Mouse (Mus musculus) spleen, postnatal 10 days (tissue): ENCODE data around the gene Mapkapk2.

ENCODE experiments used
- DNase-seq, 2 experiments: peaks; one replicate each; pipeline ENCODE4 v3.0.0; 2021 to 2022; ENCODE audit warnings: low spot score in 2 of 2

Gene Mapkapk2

DNA sequence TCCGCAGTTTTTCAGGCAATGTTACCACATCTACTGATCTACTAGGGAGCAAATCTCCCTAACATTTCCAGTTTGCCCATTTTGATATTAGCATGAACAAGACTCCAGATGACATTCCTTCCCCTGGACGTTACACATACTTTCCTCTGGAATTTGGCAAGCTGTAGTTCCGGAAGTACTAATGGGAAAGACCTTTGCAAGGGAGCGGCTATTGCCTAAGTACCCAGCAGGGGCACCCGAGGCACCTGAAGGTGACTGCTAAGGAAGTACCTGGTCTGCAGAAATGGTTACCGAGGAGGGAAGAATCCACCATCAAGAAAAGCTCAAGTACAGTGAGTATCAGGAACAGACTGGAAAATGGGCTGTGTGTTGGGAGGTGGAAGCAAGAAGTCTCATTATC, 14.9 kb upstream of the Mapkapk2 start:
- no peak for DNase-seq

DNA sequence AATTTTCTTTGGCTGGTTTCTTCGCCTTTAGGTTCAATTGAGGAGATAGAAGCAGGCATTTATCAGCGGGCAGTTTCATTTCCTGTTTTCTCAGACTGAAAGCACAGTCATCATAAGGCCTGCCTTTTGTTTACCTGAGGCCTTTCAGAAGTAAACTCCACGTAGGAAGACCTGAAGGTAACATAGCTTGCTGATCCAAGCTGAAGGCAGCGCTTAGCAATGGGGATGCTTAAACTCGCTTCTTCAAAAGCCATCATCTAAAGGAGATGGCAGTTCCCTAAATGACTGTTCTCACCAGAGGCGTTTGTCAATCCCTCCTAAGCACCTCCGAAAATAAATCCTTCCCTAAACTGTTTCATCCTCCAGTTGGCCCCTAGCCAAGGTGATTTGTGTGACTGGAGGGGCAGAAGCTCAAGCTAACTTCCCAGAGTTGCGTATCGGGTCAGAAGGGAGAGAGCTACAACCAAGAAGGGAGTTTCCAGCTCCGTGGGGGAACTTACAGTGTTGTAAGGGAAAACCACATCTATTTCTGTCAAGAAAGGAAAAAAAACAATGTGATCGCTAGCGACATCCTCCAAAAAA, 13.0 kb upstream of the Mapkapk2 start:
- peak in 1 of 2 experiments; percentile 45 for DNase-seq

- no peak for DNase-seq
These were observed 10.1 kb upstream of the Mapkapk2 start for GRCm38 (mm10) chr1:131107575-131108308.

GRCm38 (mm10) chr1:131103776-131104424, 6.3 kb upstream of the Mapkapk2 start:
- no peak for DNase-seq

DNA sequence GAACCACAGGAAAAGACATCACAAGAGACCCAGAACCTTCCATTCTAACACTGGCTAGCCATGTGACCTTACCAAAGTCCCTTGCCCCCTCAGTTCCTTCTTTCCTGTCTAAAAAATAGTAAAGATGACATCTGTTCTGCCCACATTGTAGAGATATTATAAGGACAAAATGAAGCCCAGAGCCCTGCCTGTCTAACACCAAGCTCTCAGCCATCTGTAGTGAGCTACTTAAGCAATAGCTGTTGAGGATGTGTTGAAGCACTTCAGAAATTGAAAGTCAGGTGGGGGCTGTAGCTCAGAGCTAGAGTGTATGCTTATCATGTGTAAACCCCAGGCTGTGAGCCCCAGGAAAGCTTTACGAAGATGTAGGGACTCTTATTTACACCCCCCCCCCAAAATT, 3.2 kb upstream of the Mapkapk2 start:
- no peak for DNase-seq

DNA sequence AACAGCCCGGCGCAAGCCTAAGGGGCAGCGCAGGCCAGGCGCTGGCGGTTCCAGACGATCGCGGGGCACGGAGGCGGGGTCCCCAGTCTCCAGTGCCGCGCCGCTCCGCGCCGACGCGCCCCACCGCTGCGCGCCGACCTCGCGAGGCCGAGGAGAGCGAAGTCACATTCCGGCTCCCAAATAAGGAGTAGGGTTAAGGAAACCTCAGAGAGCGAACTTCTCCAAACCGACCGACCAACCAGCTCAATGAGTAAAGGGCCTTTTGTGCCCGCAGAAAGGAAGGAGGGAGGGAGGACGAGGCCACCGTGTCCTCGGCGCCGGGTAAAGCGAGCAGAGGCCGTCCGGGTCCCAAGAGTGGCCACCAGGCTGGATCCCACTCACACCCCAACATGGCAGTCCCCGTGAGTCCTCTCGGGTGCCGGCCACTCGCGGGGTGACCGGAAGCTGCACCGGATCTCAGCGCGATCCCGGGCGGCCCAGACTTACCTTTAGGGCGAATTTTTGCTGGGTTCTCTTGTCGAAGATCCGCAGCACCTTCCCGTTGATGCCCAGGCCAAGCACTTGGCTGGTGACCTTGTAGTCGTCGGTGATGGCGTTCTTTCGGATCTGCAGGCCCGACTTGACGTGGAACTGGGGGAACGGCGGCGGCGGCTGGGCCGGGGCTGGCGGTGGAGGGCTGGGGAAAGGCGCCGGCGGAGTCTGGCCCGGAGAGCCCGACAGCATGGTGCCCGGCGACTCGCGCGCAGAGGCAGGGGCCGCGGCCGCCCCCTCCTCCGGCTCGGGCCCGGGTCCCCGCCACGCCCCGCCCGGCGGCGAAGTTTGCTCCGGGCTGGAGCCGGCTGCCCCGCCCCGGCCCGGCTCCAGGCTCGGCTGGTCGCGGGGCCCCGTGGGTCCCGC, 575 bp downstream of the Mapkapk2 start:
- DNase-seq = peak; percentile 61 to 70

GRCm38 (mm10) chr1:131096132-131096695, 1.4 kb downstream of the Mapkapk2 start:
- DNase-seq = no peak

GRCm38 (mm10) chr1:131095574-131095973, 2.1 kb downstream of the Mapkapk2 start:
- DNase-seq = no peak

DNA sequence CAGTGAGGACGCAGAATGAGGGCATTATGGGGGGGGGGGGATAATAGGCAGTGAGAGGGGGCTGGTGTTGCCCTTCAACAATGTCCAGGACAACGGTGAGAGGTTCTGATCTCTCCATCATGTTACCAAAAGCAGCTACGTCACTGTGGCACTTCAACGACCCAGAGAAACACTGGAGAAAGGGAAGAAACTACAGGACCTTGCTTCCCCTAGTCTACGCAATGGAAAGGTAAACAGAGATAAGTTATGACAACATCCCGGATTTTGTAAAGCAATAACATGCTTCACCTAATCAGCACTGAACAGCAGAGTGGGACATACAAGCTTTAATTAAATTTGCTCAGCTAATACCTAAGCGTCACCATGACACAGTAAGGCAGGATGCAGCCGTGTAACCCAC, 3.7 kb downstream of the Mapkapk2 start:
- no peak for DNase-seq

DNA sequence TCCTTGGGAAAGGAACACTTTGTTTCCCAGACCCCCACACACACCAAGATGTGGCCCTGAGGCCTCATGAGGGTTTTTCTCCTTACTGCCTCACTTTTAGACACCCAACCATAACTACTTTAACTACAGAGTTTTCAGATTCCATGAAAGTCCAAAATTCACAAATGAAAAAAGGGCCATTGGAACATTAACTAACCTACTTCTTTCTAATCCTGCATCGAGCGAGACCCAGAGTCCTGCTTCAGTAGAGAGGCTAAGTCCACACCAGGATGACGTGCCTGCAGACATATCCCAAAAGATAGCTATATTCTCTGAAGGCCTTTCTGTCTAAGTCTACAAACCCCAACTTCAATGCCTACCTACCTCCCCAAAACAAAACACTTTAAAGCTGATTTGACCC, 4.8 kb downstream of the Mapkapk2 start:
- no peak for DNase-seq

DNA sequence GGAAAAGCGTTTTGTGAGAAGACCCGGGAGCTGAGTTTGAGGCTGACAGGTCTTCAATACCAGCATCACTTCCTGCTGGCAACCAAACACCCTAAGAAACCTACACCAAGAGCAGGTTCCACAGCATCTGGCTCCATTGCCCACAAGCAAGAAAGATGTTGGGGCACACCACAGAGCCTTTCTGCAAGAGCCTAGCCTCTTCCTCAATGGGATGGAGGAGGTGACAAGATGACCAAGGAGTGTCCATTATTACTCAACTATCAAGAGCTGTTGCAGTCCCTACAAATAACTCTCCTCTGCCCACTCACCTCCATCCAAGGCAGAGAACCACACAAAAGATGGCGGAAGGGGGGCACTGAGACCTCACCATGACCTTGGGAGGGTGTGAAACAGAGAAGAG, 5.5 kb downstream of the Mapkapk2 start:
- DNase-seq = no peak

GRCm38 (mm10) chr1:131091481-131091880, 6.1 kb downstream of the Mapkapk2 start:
- no peak for DNase-seq

GRCm38 (mm10) chr1:131090877-131091276, 6.7 kb downstream of the Mapkapk2 start:
- no peak for DNase-seq

DNA sequence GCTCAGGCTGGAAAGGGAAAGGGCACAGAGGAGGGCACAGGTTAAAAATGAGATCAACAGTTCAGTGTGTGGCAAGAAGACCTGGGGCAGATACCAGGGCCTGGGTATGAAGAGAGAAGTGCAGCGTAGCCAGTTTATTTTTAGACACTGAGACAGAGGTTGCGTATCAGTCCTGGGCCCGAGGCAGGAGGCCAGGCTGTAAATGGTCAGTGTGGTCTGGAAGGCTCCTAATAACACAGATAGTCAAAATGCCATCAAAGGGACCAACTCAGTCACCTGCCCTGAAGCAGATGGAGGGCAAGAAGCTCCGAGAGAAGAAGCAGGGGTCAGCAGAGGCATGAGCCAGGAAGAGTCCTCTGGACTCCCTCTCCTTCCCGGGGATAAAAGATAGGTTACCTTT, 7.4 kb downstream of the Mapkapk2 start:
- DNase-seq = no peak

- no peak for DNase-seq
These were observed 8.0 kb downstream of the Mapkapk2 start for GRCm38 (mm10) chr1:131089525-131090127.

- no peak for DNase-seq
These were observed 9.1 kb downstream of the Mapkapk2 start for GRCm38 (mm10) chr1:131088547-131088946.

GRCm38 (mm10) chr1:131086907-131087306, 10.7 kb downstream of the Mapkapk2 start:
- DNase-seq = no peak

- no peak for DNase-seq
These were observed 11.5 kb downstream of the Mapkapk2 start for GRCm38 (mm10) chr1:131085957-131086739.

- no peak for DNase-seq
These were observed 12.4 kb downstream of the Mapkapk2 start for GRCm38 (mm10) chr1:131085272-131085671.

- no peak for DNase-seq
These were observed 13.3 kb downstream of the Mapkapk2 start for GRCm38 (mm10) chr1:131084289-131084688.
